Mouse (Mus musculus) olfactory bulb, adult 2 months (tissue): ENCODE data around the gene Kif3c.

Source experiments
- CTCF ChIP-seq: fragments of 200-500 bp; IDR thresholded peaks from 2 replicates; pipeline ENCODE4 v1.5.1; 2012; ENCODE audit warnings: low read depth, mild to moderate bottlenecking, low read length, moderate library complexity; ENCODE audit not compliant: insufficient read depth
- POLR2A ChIP-seq: fragments of 200-500 bp; IDR thresholded peaks from 2 replicates; pipeline ENCODE4 v1.6.1; 2012; ENCODE audit warnings: mild to moderate bottlenecking, low read depth, low read length, moderate library complexity; ENCODE audit not compliant: insufficient read depth

DNA sequence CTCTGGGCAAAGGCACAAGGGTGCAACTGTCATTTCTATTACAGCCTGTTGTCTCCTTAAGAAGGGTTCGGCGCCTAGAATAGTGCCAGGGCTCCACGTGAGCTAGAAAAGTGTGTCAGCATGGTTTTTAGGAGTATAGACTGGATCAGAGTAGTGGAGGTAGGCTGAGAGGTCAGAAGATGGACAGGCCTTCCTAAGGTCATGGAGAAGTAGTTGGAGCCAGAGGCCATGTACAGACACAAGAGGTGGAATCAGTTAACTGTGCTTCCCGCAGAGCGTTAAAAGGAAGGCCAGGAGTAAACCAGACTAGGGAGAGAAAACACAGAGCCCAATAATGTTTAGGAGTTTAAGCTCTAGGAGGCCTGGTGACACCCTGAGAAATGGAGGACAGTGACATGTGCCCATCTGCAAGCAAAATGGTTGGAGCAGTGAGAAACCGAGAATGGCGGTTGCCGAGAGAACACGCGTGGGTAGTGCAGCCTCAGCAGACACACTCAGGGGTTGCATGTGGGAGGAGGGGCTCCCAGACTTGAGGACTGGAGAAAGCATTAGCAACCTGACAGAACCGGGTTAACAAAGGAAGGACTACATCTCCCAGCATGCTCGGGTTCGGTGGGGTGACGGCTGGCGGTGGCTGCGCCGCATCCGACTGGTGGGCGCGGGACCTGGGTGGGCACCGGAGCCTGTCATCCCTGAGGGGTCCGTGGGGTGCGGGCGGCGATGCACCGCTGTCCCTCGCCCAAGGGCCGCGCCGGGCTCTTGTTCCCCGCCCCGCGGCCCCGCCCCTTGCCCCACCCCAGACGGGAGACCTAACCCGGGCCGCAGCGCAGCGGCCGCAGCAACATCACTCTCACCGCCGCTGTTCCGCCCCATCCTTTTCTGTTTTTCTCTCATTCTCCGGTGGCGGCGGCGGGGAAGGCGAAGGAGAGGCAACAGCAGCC is at the start of gene Kif3c:
- TF ChIP-seq POLR2A (peak; percentile 23; the same call in 1 of the 2 replicates), CTCF (no peak)
